Mouse (Mus musculus) cortical plate, adult 2 months (tissue): ENCODE results near the gene Hoxa6.

ENCODE experiments used
- CTCF ChIP-seq: fragments of 200-500 bp; IDR thresholded peaks from 2 replicates; pipeline ENCODE4 v1.5.1; 2011; ENCODE audit warnings: mild to moderate bottlenecking, control low read depth, low read length; ENCODE audit not compliant: insufficient read depth; ENCODE audit errors: extremely low read depth
- POLR2A ChIP-seq: fragments of 200-500 bp; IDR thresholded peaks from 2 replicates; pipeline ENCODE4 v1.6.1; 2011; ENCODE audit warnings: mild to moderate bottlenecking, low read length, control low read depth; ENCODE audit not compliant: insufficient read depth; ENCODE audit errors: extremely low read depth

- TF ChIP-seq CTCF: no peak
- no peak for TF ChIP-seq POLR2A
These were observed 43.7 kb downstream of the Hoxa6 start, which contains the start of gene Hoxa2 for GRCm38 (mm10) chr6:52164626-52165440.
